In the genomic region with DNA sequence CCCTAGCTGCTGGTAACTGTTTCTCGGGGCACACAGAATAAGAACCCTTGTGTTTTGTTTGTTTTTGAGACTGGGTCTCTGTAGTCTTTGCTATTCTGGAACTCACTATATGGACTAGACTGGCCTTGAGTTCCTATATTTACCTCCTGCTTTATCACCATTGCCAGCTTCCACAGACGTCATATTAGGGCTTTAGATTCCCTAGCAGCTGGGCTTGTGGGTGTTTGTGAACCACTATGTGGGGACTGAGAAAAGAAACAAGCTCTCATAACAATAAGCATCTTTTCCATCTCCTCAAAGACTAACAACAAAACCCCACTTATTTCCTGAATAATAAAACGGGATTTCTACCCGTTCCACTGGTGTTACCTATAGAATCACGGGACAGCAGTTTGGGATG, we compare ENCODE assay signal across 23 mouse cellular contexts. TPM values are rescaled to one million over a fixed set of nuclear protein-coding genes. Genes with fewer than 3 reads are reported as not detected.
"Had no signal": no experiment of that assay in that cellular context is flagged by ENCODE, and none has a peak within 500 bp of the region (broad histone marks: within the 10 kb centered on the region; RNA-seq: fewer than 3 reads in every experiment).

No protein-coding gene starts in this region.

- H3K4me1 ChIP-seq: heart, embryonic 10.5 days; heart, embryonic 12.5 days; hindbrain, embryonic 10.5 days; hindbrain, embryonic 12.5 days; intestine, embryonic 15.5 days; limb, embryonic 10.5 days; limb, embryonic 12.5 days; liver, embryonic 13.5 days had no signal

- H3K4me3 ChIP-seq: gastrocnemius, adult 2 months; heart, embryonic 10.5 days; heart, embryonic 12.5 days; hindbrain, embryonic 10.5 days; hindbrain, embryonic 12.5 days; intestine, embryonic 15.5 days; layer of hippocampus, adult 2 months; limb, embryonic 10.5 days; limb, embryonic 12.5 days; liver, embryonic 13.5 days had no signal

- DNase-seq: gastrocnemius, adult 2 months; gastrocnemius, postnatal 10 days; gastrocnemius, postnatal 25 days; heart, adult 18-20 months; heart, postnatal 10 days; heart, postnatal 4 days; kidney, adult 18-20 months; kidney, adult 8-10 months; kidney, postnatal 10 days; kidney, postnatal 25 days; kidney, postnatal 4 days; liver; liver, embryonic 13.5 days had no signal

- H3K27ac ChIP-seq: gastrocnemius, adult 2 months; heart, embryonic 10.5 days; hindbrain, embryonic 10.5 days; hindbrain, embryonic 12.5 days; hindbrain, embryonic 14.5 days; intestine, embryonic 15.5 days; layer of hippocampus, adult 2 months; limb, embryonic 10.5 days; limb, embryonic 12.5 days; liver, embryonic 13.5 days had no signal

RNA-seq across cellular contexts. Expression of a gene that starts 31.7 kb away (rescaled TPM):
- total RNA-seq: gastrocnemius, postnatal 25 days; left cerebral cortex, postnatal 36 days had no signal
